Mouse (Mus musculus): ENCODE results near the gene Cacna2d1.
A peak's percentile ranks its signal among the peaks of the same experiment; 100 is the strongest.

Cacna2d1 gene

DNA sequence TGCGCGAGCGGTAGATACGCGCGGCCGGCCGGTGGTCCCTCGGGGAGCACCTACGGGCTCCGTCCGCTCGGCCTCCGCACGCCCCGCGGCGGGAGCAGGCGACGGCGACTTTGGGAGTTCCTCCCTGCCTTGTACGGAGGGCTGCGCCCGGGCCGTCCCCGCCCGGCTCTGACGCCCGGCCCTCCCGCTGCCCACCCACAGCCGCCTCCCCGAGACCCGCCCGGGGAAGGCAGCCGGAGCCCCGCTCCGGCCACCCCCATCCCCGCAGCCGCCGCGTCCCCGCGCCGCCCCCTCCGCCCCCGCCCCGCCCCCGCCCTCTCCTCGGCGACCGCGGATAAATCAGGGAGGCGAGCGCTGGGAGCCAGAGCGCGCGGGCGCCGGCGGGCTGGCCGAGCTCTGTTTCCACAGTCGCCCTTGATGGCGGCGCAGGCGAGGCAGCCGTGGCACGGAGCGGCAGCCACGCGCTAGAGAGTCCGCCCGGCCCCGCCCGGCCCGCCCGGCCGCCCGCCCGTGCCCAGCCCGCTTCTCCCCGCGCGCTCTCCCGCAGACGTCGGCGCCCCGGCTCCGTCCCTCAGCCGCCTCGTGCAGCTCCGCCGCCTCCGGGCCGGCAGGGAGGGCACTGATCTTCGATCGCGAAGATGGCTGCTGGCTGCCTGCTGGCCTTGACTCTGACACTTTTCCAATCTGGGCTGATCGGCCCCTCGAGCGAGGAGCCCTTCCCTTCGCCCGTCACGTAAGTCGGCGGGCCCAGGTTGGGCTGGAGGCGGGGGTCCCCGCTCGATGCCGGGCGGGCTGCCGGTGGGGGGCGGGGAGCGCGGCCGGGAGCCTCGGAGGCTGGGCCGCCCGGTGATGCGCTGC, at the start of gene Cacna2d1:
TSS of gene Cacna2d1 (plus strand) at position 316 of the 858 bp plus-strand sequence.
- peak; percentile 63 for DNase-seq (ENCODE audit: low read depth, low spot score)

DNA sequence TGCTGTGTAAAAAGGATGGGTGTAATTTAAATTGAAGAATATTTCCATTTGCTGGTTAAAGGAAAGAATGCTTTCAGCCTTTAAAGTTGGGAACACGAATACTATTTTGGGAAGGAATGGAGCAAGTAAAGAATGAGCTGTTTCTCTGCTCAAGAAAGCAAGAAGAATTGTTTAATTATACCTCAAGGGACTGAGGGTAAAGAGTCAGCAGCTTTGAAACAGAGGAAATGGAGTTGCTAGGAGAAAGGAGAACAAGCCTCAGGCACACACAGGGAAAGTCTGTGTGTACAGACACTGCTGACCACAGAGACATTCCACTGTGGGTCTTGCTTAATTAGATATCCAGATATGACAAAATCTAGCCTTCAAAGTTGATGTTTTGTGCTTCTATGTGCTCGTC, 39.4 kb upstream of the Cacna2d1 start:
- no peak for DNase-seq (ENCODE audit: low read depth, low spot score)

DNA sequence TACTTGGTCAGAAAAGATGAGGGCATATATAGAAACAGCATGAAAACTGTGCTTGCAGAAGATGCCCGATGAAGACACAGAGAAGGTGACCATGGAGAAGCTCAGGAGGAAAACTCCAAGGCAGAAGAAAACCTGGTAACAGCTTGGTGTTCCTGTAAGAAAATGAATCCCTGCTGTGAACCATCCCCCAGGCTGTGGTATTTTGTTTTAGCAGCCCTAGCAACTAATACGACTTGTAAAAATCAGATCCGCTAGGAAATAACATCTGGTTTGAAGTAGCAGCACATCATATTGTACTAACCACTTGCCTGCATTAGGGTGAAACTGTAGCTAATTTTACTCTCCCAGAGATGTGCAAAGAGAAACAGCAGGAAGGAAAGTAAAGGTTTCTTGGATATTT, 37.8 kb upstream of the Cacna2d1 start:
- DNase-seq (ENCODE audit: low read depth, low spot score), result no peak

DNA sequence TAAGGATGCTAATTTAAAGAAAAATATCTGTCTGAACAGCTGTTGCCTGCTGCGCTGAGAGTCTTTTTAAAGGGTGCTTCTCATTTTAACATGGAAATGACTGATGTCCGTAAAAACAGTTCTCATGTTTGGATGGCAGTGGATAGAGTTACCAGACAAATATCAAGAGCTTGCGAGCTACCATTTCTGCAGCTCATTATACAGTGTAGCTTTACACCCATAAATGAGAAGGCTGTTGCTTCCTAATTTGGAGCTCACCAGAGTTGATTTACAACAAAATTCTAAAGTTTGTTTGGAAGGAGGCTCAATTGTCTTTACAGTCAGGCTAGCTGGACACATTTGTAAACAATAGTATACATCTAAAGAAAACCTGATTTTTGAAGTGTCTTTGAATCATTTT, 28.0 kb upstream of the Cacna2d1 start:
- no peak for DNase-seq (ENCODE audit: low read depth, low spot score)

DNA sequence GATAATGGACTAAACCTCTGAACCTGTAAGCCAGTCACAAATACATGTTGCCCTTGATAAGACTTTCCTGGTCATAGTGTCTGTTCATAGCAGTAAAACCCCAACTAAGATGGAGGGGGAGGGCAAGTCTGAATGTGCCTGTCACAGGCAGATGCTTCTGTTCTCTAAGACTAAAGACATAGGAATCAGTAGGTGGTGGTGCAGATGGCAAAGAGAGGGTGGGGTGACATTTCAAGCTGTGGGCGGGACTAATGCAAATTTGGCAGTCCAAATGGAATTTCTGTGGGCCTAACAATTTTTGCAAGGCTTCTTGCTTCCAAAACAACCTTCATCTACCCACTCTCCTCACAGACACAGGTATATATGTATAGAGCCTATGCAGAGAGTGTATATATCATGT, 19.6 kb upstream of the Cacna2d1 start:
- no peak for DNase-seq (ENCODE audit: low read depth, low spot score)

DNA sequence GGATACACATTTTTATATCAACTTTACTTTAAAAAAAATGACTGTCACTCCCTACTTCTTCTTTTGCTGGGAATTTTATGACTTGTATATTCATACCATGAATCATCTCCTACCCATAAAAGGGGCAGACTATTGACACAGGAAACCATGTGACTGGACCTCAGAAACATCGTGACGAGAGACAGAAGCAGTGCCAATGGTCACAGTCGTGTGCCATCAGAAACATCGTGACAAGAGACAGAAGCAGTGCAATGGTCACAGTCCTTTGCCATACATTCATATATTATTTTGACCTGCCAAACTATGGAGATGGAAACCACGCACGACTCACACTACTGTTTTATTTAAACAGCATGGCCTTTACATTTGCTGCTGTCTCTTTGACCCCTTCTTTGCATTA, 6.0 kb upstream of the Cacna2d1 start:
- DNase-seq (ENCODE audit: low read depth, low spot score), result no peak

DNA sequence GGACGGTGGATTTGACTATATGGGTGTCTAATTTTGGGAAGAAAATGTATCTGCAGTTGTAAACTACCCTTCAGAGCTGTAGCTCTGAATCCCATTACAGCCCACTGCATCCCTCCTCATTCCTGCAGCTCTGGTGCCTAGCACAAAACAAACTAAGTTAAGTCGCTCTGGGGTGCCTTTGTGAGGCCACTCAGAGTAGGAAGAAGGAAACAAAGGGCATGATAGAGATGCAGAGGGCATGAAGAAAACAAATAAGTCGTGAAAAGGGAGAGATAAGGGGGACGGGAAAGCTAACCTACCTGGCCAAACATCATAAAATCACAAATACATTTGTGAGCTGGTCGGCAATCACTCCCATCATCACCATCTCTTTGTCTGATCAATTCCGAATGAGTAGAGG, 1.5 kb upstream of the Cacna2d1 start:
- no peak for DNase-seq (ENCODE audit: low read depth, low spot score)

DNA sequence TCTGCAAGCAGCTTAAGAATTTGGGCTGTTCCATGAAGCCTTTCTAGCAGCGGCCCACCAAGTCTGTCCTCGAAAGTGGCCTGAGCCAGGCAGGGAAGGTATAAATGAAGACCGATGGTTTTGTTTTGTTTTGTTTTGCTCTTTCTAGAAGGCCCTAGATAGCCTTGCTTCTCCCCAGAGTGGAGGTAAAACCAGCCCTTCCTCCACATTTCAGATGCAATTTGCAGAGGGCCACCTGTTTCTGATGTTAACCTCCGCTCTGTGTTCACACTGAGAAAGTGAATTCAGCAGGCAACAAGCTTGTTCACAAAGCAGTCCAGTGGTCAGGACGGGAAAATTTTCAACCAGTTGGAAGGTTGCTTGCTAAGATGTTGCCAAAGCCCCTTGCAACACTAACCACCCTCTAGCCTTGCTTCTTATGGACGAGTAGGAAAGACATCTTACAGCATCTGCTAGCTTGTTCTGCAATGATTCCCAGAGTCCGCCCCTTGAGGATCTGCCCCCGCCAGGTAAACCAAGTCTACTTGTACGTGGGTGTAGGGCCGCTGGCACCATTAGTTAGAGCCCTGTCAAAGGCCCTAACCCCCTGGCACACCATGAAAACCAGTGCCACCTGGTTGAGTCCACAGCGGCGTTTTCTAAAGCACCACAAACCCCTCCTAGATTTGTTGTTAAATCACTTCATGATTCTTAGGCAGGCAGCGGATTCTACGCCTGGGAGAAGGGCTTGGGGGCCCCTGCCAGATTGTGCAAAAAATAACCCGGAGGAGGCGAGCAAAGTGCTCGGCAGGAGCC, 713 bp upstream of the Cacna2d1 start:
- peak; percentile 28 for DNase-seq (ENCODE audit: low read depth, low spot score)

DNA sequence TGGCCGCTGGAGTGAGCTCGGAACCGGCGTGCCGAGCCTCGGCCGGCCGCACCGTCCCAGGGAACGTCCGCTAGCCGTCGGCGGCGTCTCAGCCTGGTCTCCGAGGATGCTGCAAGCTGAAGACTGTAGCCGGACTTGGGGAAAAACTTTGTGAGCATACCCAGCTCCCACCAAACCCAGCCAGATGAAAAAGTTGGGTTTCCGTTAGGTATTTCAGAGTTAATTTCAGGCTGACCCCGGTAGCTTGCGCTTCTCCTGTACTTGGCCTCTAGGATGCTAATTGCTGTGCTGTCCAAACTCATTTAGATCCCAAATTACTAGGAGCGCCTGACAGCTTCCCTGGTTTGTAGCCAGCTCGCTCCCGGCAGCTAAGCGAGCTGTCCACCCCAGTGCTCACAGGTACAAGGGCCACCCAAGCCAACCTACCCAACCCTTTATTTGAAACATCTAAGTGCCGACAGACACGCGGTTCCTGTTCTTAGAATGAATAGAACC, 790 bp downstream of the Cacna2d1 start:
- peak; percentile 48 for DNase-seq (ENCODE audit: low read depth, low spot score)

DNA sequence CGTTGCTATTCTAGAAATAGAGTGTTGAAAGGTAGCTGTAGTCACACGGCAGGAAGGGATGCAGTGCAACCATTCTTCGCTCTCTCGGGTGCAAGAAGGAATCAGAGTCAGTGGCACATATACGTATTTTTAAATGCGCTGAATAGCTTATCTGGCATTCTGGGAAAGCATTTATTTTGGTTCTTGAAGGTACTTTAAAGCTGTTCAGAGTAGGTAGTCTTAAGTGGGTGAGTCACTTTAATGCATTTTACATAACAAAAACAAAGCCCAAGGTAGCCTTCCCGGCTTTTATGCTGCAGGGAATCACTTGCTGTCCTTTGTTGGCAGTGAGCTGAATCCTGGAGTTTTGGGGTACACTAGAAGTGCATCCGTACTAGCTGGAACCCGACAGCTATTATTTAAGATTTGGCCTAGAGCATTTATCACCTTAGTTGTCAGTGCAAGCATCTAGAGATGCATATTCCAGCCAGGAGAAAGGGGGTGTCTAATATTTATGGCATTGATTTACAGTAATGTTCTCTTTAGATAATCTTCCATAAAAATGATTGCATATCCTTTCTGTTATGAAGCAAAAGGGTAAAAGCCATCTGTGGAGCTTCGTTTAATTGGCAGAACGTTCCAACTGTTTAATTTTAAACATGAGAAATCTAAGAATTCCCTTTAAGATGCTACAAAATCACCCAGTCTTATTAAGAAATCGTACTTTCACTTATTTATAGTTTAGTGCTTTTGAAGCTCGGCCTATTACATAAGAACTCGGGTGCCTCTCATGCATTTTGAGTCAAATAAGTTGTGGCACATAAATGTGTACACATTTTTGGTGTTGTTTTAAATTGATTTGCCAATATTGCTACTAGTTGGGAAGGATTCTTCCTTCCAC, 1.6 kb downstream of the Cacna2d1 start:
- DNase-seq (ENCODE audit: low read depth, low spot score), result no peak

DNA sequence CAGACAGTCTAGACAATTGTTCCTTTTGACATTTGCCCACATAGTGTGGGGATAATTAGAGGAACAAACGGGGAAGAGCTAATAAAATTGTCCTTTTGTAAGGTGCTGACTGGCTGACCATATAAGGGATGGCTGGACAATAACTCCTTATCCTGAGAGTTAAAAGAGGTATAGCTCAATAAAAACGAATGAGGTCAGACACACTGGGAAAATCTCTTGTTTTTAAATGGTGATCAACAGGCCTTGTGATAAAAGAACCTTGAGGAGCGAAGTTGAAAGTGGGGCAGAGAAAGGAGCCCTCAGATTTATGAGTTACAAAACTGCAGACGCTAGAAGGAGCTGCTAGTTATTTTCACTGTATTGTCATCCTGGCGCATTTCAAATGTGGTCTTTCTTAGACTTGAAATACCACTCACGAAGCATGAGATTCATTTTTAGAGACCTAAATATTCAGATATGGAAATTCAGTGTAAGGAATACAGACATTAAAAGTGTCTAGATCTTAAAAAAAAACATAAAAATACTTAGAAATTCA, 6.8 kb downstream of the Cacna2d1 start:
- DNase-seq (ENCODE audit: low read depth, low spot score), result no peak

DNA sequence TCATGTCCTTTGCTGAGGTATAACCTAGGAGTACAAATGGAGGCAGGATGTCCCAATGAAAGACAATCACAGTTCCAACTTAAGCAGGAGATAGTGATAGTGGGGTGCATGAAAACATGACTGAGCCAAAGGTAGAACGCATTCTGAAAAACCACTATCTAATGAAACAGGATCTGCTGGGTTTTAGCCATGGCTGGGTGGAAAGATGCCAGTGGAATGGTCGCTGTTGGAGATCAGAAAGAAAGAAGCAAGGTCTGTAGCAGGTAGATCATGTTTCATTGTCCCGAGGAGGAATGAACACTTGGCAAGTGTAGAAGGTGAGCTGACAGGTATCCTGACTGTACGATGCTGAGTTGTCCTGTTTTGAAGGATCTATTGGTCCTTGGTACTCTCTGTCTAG, 7.6 kb downstream of the Cacna2d1 start:
- DNase-seq (ENCODE audit: low read depth, low spot score), result no peak

DNA sequence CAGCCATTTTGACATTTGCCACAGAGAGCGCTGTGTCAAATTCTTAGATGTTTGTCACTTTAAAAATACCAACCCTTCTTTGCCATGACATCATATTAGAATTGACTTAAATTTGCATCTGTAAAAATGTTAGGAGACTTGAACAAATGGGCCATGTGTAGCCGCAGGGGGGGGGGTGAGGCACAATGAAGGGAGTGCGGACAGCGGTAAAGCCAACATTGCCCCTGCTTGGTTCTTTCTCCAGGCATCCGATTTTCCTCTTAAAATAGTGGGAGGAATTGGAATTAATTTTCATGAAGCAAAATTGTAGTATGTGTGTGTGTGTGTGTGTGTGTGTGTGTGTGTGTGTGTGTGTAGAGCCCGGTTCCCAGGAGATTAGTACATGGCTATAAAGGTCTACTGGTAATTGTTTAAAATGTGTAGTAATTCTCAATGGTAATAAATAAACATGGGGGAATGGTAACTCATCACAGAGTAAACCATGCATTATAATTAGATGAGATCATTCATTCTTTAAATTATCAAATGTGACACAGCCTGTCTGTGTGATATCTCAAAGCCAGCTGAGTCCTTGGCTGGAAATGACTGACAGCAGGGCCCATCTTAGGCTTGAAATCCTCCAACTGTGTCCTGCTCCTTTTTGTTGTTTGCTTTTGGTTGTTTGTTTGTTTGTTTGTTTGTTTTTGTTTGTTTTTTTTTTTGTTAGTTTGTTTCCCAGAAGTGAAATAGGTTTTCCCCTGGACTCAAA, 14.0 kb downstream of the Cacna2d1 start:
- DNase-seq (ENCODE audit: low read depth, low spot score), result no peak

DNA sequence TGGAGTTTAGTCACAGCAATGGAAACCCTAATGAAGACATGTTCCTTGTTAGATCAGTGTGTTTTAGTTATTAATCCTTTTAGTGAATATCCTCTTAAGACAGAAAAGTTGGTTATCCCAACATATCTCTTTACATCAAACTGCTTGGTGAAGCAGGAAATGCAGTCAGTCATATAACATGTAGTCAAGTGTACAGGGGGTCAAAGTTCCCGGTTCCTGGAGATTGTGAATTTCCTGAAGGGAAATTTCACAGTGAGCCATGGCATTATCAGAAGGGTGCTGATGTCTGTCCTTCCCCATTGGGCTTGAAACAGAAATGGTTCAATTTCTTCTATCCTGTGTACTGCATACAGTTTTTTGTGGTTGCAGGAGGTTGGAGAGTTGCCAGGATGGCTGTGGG, 25.3 kb downstream of the Cacna2d1 start:
- DNase-seq (ENCODE audit: low read depth, low spot score), result no peak

DNA sequence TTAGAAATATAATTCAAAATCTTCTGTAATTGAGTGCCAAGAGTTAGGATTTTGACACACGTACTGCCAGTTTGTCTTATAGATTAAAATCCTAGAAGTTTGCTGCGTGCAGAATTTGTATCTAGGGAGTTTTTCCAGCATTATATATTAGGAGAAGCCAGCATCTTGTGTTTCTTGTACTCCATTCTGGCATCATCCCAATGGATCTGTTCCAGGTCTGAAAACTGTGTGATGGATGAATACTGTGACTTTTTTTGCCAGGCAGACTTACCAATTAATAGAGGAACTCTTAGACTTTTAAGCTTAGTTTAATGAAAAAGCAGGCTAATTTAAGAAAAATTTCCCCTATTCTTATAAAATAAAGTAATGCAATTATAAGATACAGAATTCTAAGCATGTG, 27.4 kb downstream of the Cacna2d1 start:
- DNase-seq (ENCODE audit: low read depth, low spot score), result no peak

DNA sequence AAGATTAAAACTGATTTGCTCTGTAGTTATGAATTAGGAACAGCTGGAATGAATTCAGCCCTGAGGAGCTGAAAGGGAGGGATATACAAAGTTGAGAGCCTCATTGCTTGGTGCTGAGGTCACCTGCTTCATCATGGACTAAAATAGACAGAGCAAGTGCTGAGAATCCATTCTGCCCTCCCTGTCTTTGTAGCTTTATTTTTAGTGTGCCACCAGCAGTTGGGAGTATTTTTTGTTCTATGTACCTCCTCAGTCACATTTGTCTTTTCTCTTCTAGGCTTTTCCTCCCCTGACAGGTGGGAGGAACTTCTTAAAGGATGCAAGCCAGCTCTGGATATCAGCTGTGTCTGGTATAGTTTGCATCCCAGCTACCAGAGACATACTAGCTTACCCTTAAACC, 32.4 kb downstream of the Cacna2d1 start:
- no peak for DNase-seq (ENCODE audit: low read depth, low spot score)

DNA sequence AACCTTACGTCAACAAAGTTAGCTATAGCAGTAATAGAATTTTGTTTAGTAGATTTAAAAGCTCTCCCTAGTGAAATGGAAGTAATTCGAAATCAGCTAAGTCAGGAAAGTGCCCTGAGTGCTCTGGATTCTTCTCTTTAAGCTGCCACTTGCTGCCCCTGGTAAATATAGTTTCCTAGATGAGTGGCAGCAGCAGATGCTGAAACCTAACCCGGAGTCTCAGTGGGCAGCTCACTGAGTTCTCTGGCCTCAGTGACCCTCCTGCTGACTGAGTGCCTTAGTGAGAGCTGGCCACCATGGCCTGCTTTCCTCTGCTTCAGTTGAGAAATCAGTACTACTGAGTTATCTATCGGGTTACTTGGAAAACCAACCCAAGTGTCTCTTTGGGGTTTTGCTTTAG, 37.3 kb downstream of the Cacna2d1 start:
- peak; percentile 50 for DNase-seq (ENCODE audit: low read depth, low spot score)

DNA sequence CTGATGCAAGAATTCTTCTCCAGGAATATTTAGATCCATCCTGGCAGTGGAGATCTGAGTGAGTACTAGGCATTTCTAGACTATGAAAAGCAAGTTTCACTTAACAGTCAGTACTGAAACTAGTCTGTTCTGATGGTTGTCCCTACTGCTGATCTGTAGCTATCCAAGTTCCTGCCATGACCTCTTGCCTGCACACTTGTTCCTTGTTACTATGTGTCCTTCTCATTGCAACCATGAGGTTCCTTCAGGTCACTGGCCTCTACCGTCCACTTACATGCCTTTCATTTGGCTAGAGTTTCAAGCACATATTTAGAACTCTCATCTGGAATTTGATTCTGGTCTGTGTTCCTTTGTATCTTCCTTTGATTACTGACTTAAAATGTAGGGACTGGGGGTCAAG, 37.9 kb downstream of the Cacna2d1 start:
- no peak for DNase-seq (ENCODE audit: low read depth, low spot score)

DNA sequence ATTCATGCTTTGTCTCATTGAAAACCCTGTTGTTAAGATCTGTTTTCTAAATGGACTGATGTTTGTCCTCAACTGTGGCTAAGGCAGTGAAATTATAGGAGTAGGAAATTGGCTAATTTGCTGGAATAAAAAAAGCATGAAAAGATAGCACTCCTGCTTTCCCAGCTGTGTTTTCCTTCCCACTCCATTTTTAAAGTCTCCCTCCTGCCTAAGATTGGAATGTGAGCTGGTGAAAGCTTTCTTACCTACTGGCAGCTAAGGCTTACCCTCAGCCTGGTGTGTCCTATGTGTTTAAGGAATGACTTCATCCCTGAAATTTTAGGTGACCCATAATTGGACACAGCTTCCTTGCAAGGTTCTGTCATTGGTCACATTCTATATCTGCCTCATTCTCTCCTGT, 40.2 kb downstream of the Cacna2d1 start:
- DNase-seq (ENCODE audit: low read depth, low spot score), result no peak

DNA sequence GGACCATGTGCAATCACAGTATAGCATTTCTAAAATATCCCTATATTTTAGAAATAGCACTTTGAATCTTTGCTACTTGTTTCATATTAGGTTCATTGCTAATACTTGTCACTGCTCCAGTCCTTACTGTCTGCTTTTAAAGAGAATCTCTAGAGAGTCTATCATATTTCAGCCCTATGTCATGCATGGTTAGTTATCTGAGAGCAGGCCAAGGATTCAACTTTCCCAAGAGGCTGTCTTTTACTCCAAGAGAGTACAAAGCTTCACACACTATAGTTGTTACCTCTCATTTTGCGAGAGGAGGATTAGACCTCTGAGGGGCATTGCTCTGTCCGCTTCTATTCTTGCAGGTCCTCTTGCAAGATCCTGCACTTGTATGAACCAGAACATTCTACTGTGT, 44.7 kb downstream of the Cacna2d1 start:
- DNase-seq (ENCODE audit: low read depth, low spot score), result no peak

DNA sequence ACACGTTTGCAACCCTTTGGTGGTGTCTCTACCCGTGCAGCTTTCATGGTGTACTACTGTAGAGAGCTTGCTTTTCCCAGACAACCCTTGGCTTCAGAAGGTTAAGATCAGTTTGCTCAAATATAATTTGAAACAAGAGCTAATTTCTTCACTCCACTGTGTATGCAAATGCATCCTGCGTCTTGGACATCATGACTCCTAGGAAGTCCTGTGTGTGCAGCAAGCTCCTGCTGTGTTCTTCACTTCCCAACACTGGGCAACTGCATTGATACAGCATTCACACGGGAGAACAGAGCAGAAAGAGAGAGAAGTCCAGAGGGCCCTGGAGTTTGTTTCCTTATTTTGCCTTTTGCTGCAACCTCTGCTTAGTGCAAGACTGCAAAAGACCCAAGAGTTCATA, 48.1 kb downstream of the Cacna2d1 start:
- no peak for DNase-seq (ENCODE audit: low read depth, low spot score)

Measured in mesoderm, embryonic 11.5 days (tissue).